Mouse (Mus musculus): Measurements from ENCODE around the gene Rnf128. TPM values are rescaled to one million over a fixed set of nuclear protein-coding genes. Genes with fewer than 3 reads are reported as not detected.
A peak's percentile ranks its signal among the peaks of the same experiment; 100 is the strongest.

Gene Rnf128
- polyA plus RNA-seq, 1 experiment: 0.06 TPM

- Histone ChIP-seq H3K4me1 (ENCODE audit: control insufficient read depth) (peaks cover 13% of the 10 kb centered on the region), H3K27me3 (ENCODE audit: control insufficient read depth) (no peaks in the 10 kb centered on the region), H3K9me3 (ENCODE audit: control insufficient read depth, low read length) (no peaks in the 10 kb centered on the region), H3K36me3 (ENCODE audit: control insufficient read depth) (no peaks in the 10 kb centered on the region), H3K4me3 (replicated peaks) (no peak overlapping the region)
- TF ChIP-seq GATA1 (IDR thresholded peaks at IDR 0.05; ENCODE audit: low read length) (no peak), TAL1 (IDR thresholded peaks at IDR 0.05; ENCODE audit: low read length) (no peak)
These were observed 91.4 kb downstream of the Rnf128 start for GRCm38 (mm10) chrX:139654350-139655063.

- H3K4me3 ChIP-seq (replicated peaks): no peak overlapping the region
- H3K27me3 ChIP-seq (ENCODE audit: control insufficient read depth): no peaks in the 10 kb centered on the region
- H3K36me3 ChIP-seq (ENCODE audit: control insufficient read depth): no peaks in the 10 kb centered on the region
- no peaks in the 10 kb centered on the region for H3K4me1 ChIP-seq (ENCODE audit: control insufficient read depth)
- TF ChIP-seq TAL1 (IDR thresholded peaks at IDR 0.05; ENCODE audit: low read length): no peak
- TF ChIP-seq GATA1 (IDR thresholded peaks at IDR 0.05; ENCODE audit: low read length): no peak
- H3K9me3 ChIP-seq (ENCODE audit: control insufficient read depth, low read length): no peaks in the 10 kb centered on the region
These were observed 99.0 kb downstream of the Rnf128 start for GRCm38 (mm10) chrX:139662111-139662510.

- Histone ChIP-seq H3K4me1 (ENCODE audit: control insufficient read depth) (no peaks in the 10 kb centered on the region), H3K4me3 (replicated peaks) (no peak overlapping the region), H3K27me3 (ENCODE audit: control insufficient read depth) (no peaks in the 10 kb centered on the region), H3K36me3 (ENCODE audit: control insufficient read depth) (no peaks in the 10 kb centered on the region), H3K9me3 (ENCODE audit: control insufficient read depth, low read length) (no peaks in the 10 kb centered on the region)
- TF ChIP-seq GATA1 (IDR thresholded peaks at IDR 0.05; ENCODE audit: low read length): no peak
- no peak for TF ChIP-seq TAL1 (IDR thresholded peaks at IDR 0.05; ENCODE audit: low read length)
These were observed 102.7 kb downstream of the Rnf128 start for GRCm38 (mm10) chrX:139665829-139666228.

- Histone ChIP-seq H3K27me3 (ENCODE audit: control insufficient read depth) (peaks cover 4% of the 10 kb centered on the region; the same call in 1 of the 2 replicates), H3K9me3 (ENCODE audit: control insufficient read depth, low read length) (no peaks in the 10 kb centered on the region), H3K4me3 (replicated peaks) (peak overlapping the region; percentile 80), H3K4me1 (ENCODE audit: control insufficient read depth) (peaks cover 8% of the 10 kb centered on the region; the same call in 1 of the 2 replicates), H3K36me3 (ENCODE audit: control insufficient read depth) (no peaks in the 10 kb centered on the region)
- no peak for TF ChIP-seq GATA1 (IDR thresholded peaks at IDR 0.05; ENCODE audit: low read length)
- TF ChIP-seq TAL1 (IDR thresholded peaks at IDR 0.05; ENCODE audit: low read length): no peak
These were observed 121.3 kb downstream of the Rnf128 start for GRCm38 (mm10) chrX:139684410-139684774.

GRCm38 (mm10) chrX:139684775-139685695 lies 121.9 kb downstream of the Rnf128 start, which contains the start of gene Tbc1d8b:
Gene Tbc1d8b (plus strand): TSS chrX:139684996.
- TF ChIP-seq TAL1 (IDR thresholded peaks at IDR 0.05; ENCODE audit: low read length): no peak
- Histone ChIP-seq H3K9me3 (ENCODE audit: control insufficient read depth, low read length) (no peaks in the 10 kb centered on the region), H3K27me3 (ENCODE audit: control insufficient read depth) (peaks cover 4% of the 10 kb centered on the region; the same call in 1 of the 2 replicates), H3K4me1 (ENCODE audit: control insufficient read depth) (peaks cover 8% of the 10 kb centered on the region; the same call in 1 of the 2 replicates), H3K36me3 (ENCODE audit: control insufficient read depth) (no peaks in the 10 kb centered on the region), H3K4me3 (replicated peaks) (peak within 1 kb of the TSS; percentile 80)

GRCm38 (mm10) chrX:139714381-139714780 lies 151.3 kb downstream of the Rnf128 start, which contains the start of gene Gm15013:
Gene Gm15013 (minus strand): TSS chrX:139714481.
- H3K36me3 ChIP-seq (ENCODE audit: control insufficient read depth): no peaks in the 10 kb centered on the region; the same call in 1 of the 2 replicates
- H3K9me3 ChIP-seq (ENCODE audit: control insufficient read depth, low read length): no peaks in the 10 kb centered on the region
- H3K27me3 ChIP-seq (ENCODE audit: control insufficient read depth): no peaks in the 10 kb centered on the region
- TF ChIP-seq TAL1 (IDR thresholded peaks at IDR 0.05; ENCODE audit: low read length) (no peak), GATA1 (IDR thresholded peaks at IDR 0.05; ENCODE audit: low read length) (no peak)
- H3K4me1 ChIP-seq (ENCODE audit: control insufficient read depth): no peaks in the 10 kb centered on the region
- H3K4me3 ChIP-seq (replicated peaks): no peak within 1 kb of the TSS

GRCm38 (mm10) chrX:139722350-139722749 lies 159.2 kb downstream of the Rnf128 start:
- Histone ChIP-seq H3K4me1 (ENCODE audit: control insufficient read depth) (no peaks in the 10 kb centered on the region), H3K27me3 (ENCODE audit: control insufficient read depth) (no peaks in the 10 kb centered on the region), H3K9me3 (ENCODE audit: control insufficient read depth, low read length) (no peaks in the 10 kb centered on the region), H3K4me3 (replicated peaks) (no peak overlapping the region), H3K36me3 (ENCODE audit: control insufficient read depth) (peaks cover 2% of the 10 kb centered on the region)
- TF ChIP-seq GATA1 (IDR thresholded peaks at IDR 0.05; ENCODE audit: low read length) (no peak), TAL1 (IDR thresholded peaks at IDR 0.05; ENCODE audit: low read length) (no peak)

Other genes starting within 250 kb of the Rnf128 start
- gene Trap1a, start 229.6 kb upstream of the Rnf128 start, polyA plus RNA-seq (2012): not detected in 2 replicates
- gene D330045A20Rik, start 82.9 kb upstream of the Rnf128 start, polyA plus RNA-seq (2012): not detected in 2 replicates
- not detected in 2 replicates for gene Tbc1d8b, start 121.7 kb downstream of the Rnf128 start, polyA plus RNA-seq (2012)
- not detected in 2 replicates for gene Gm15013, start 151.2 kb downstream of the Rnf128 start, polyA plus RNA-seq (2012)
- gene Ripply1, start 219.0 kb downstream of the Rnf128 start, polyA plus RNA-seq (2012): not detected in 2 replicates
- gene Cldn2, start 237.5 kb downstream of the Rnf128 start, polyA plus RNA-seq (2012): not detected in 2 replicates